Mouse (Mus musculus): ENCODE results near the gene Mettl7b. TPM values are rescaled to one million over a fixed set of nuclear protein-coding genes. Genes with fewer than 3 reads are reported as not detected.

Gene Mettl7b
- total and polyA plus RNA-seq, 2 experiments from 2014 or later = not detected

- DNase-seq (ENCODE audit: low spot score) (no peak), ATAC-seq (peak; percentile 43)
- peaks cover 14% of the 10 kb centered on the region for H3K4me1 ChIP-seq (ENCODE audit: insufficient read depth, low read length)
- H3K4me3 ChIP-seq (ENCODE audit: low read length) = no peak overlapping the region
- WGBS = 60% methylated on average over 5 of the region's 5 CpGs
- H3K9ac ChIP-seq (replicated peaks; ENCODE audit: low read length) = no peak overlapping the region
- no peaks in the 10 kb centered on the region for H3K36me3 ChIP-seq (ENCODE audit: insufficient read depth, low read length)
- no peak overlapping the region for H3K4me2 ChIP-seq (ENCODE audit: low read depth, low read length)
- no peak for TF ChIP-seq CTCF (IDR thresholded peaks at IDR 0.05; ENCODE audit: low read depth)
- H3K27me3 ChIP-seq (ENCODE audit: insufficient read depth, low read length) = no peaks in the 10 kb centered on the region
- peak overlapping the region; percentile 58; the same call in 1 of the 2 replicates for H3K27ac ChIP-seq
- no peaks in the 10 kb centered on the region for H3K9me3 ChIP-seq (ENCODE audit: low read length)
Measured at GRCm38 (mm10) chr10:128938974-128939373, 21.8 kb downstream of the Mettl7b start.

- 0 out of 2 replicates have a peak overlapping the region, but pooled peaks have one; percentile 2 for H3K4me2 ChIP-seq (ENCODE audit: low read depth, low read length)
- peaks cover 14% of the 10 kb centered on the region for H3K4me1 ChIP-seq (ENCODE audit: insufficient read depth, low read length)
- H3K27me3 ChIP-seq (ENCODE audit: insufficient read depth, low read length) = no peaks in the 10 kb centered on the region
- H3K9ac ChIP-seq (replicated peaks; ENCODE audit: low read length) = no peak overlapping the region
- H3K36me3 ChIP-seq (ENCODE audit: insufficient read depth, low read length) = no peaks in the 10 kb centered on the region
- DNase-seq (ENCODE audit: low spot score) (peak; percentile 83), ATAC-seq (peak; percentile 71)
- 43% methylated on average over 9 of the region's 9 CpGs for WGBS
- H3K9me3 ChIP-seq (ENCODE audit: low read length) = no peaks in the 10 kb centered on the region
- TF ChIP-seq CTCF (IDR thresholded peaks at IDR 0.05; ENCODE audit: low read depth) = no peak
- peak overlapping the region; percentile 56; the same call in 1 of the 2 replicates for H3K27ac ChIP-seq
- H3K4me3 ChIP-seq (ENCODE audit: low read length) = no peak overlapping the region
Measured at GRCm38 (mm10) chr10:128938457-128938856, 22.3 kb downstream of the Mettl7b start.

- Histone ChIP-seq H3K27ac (peak overlapping the region; percentile 56; the same call in 1 of the 2 replicates), H3K4me3 (ENCODE audit: low read length) (no peak overlapping the region), H3K9ac (replicated peaks; ENCODE audit: low read length) (no peak overlapping the region), H3K4me2 (ENCODE audit: low read depth, low read length) (0 out of 2 replicates have a peak overlapping the region, but pooled peaks have one; percentile 2), H3K9me3 (ENCODE audit: low read length) (no peaks in the 10 kb centered on the region), H3K27me3 (ENCODE audit: insufficient read depth, low read length) (no peaks in the 10 kb centered on the region), H3K4me1 (ENCODE audit: insufficient read depth, low read length) (peaks cover 18% of the 10 kb centered on the region), H3K36me3 (ENCODE audit: insufficient read depth, low read length) (no peaks in the 10 kb centered on the region)
- ATAC-seq = no peak
- no peak for DNase-seq (ENCODE audit: low spot score)
- TF ChIP-seq CTCF (IDR thresholded peaks at IDR 0.05; ENCODE audit: low read depth) = no peak
- WGBS = 56% methylated on average over 12 of the region's 12 CpGs
Measured at GRCm38 (mm10) chr10:128937756-128938390, 22.9 kb downstream of the Mettl7b start.

GRCm38 (mm10) chr10:128935826-128936440 lies 24.9 kb downstream of the Mettl7b start:
- no peaks in the 10 kb centered on the region for H3K27me3 ChIP-seq (ENCODE audit: insufficient read depth, low read length)
- 66% methylated on average over 8 of the region's 8 CpGs for WGBS

GRCm38 (mm10) chr10:128934997-128935787 lies 25.6 kb downstream of the Mettl7b start:
- Histone ChIP-seq H3K9me3 (ENCODE audit: low read length) (no peaks in the 10 kb centered on the region), H3K27me3 (ENCODE audit: insufficient read depth, low read length) (no peaks in the 10 kb centered on the region), H3K36me3 (ENCODE audit: insufficient read depth, low read length) (no peaks in the 10 kb centered on the region), H3K9ac (replicated peaks; ENCODE audit: low read length) (peak overlapping the region; percentile 15), H3K4me1 (ENCODE audit: insufficient read depth, low read length) (peaks cover 18% of the 10 kb centered on the region), H3K4me2 (ENCODE audit: low read depth, low read length) (peak overlapping the region; percentile 90), H3K4me3 (ENCODE audit: low read length) (peak overlapping the region; percentile 54), H3K27ac (no peak overlapping the region; the same call in 1 of the 2 replicates)
- ATAC-seq = no peak
- 55% methylated on average over 7 of the region's 7 CpGs for WGBS
- peak; percentile 27 for TF ChIP-seq CTCF (IDR thresholded peaks at IDR 0.05; ENCODE audit: low read depth)
- DNase-seq (ENCODE audit: low spot score) = no peak

More at GRCm38 (mm10) chr10:128935826-128936440, 24.9 kb downstream of the Mettl7b start:
- H3K4me2 ChIP-seq (ENCODE audit: low read depth, low read length) = peak overlapping the region; percentile 90
- H3K9me3 ChIP-seq (ENCODE audit: low read length) = no peaks in the 10 kb centered on the region
- no peak for DNase-seq (ENCODE audit: low spot score)
- no peak for TF ChIP-seq CTCF (IDR thresholded peaks at IDR 0.05; ENCODE audit: low read depth)
- H3K27ac ChIP-seq = no peak overlapping the region
- ATAC-seq = no peak; the same call in 1 of the 2 replicates
- H3K4me1 ChIP-seq (ENCODE audit: insufficient read depth, low read length) = peaks cover 18% of the 10 kb centered on the region
- no peak overlapping the region; the same call in 1 of the 2 replicates for H3K4me3 ChIP-seq (ENCODE audit: low read length)
- no peaks in the 10 kb centered on the region for H3K36me3 ChIP-seq (ENCODE audit: insufficient read depth, low read length)
- H3K9ac ChIP-seq (replicated peaks; ENCODE audit: low read length) = no peak overlapping the region

GRCm38 (mm10) chr10:128933976-128934721 lies 26.6 kb downstream of the Mettl7b start:
- ATAC-seq = peak; percentile 13; the same call in 1 of the 2 replicates

More at GRCm38 (mm10) chr10:128933976-128934721, 26.6 kb downstream of the Mettl7b start:
- H3K27ac ChIP-seq = peak overlapping the region; percentile 41; the same call in 1 of the 2 replicates
- no peak for TF ChIP-seq CTCF (IDR thresholded peaks at IDR 0.05; ENCODE audit: low read depth)
- peak overlapping the region; percentile 63 for H3K9ac ChIP-seq (replicated peaks; ENCODE audit: low read length)
- WGBS = 3% methylated on average over 21 of the region's 21 CpGs
- H3K9me3 ChIP-seq (ENCODE audit: low read length) = no peaks in the 10 kb centered on the region
- peak overlapping the region; percentile 54 for H3K4me3 ChIP-seq (ENCODE audit: low read length)
- DNase-seq (ENCODE audit: low spot score) = no peak
- H3K27me3 ChIP-seq (ENCODE audit: insufficient read depth, low read length) = no peaks in the 10 kb centered on the region
- peak overlapping the region; percentile 90 for H3K4me2 ChIP-seq (ENCODE audit: low read depth, low read length)
- H3K36me3 ChIP-seq (ENCODE audit: insufficient read depth, low read length) = no peaks in the 10 kb centered on the region
- H3K4me1 ChIP-seq (ENCODE audit: insufficient read depth, low read length) = peaks cover 17% of the 10 kb centered on the region
